Mouse (Mus musculus) 3134 (cell line): ENCODE data around the gene Ace.
A peak's percentile ranks its signal among the peaks of the same experiment; 100 is the strongest.

Source experiments
- DNase-seq: peaks from one replicate; pipeline ENCODE4 v3.0.0-alpha.2; 2011; ENCODE audit warnings: low spot score; ENCODE audit not compliant: insufficient read length; ENCODE audit errors: extremely low read depth

Gene Ace

GRCm38 (mm10) chr11:105944770-105945672, 22.7 kb upstream of the Ace start:
- no peak for DNase-seq

DNA sequence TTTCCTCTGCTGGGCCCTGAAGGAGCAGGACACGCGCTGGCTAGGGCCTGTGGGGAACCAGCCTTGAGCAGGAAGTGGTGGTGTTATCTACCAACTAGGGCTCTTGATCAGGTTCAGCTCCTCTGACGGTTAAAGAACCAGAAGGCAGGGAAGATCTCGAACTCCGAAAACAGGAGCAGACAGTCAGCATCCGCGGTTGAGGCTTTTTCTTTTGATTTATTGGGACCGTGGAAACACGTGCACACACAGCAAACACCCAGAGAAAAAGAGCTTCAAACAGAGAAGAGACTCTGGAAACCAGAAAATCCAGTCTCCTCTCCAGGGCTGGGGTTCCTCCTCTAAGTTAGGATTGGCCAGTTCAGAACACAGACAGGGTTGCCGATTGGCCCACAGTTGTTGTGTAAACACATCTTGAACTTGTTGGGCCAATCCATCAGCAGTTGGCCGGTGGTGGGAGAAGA, 21.0 kb upstream of the Ace start:
- no peak for DNase-seq

DNA sequence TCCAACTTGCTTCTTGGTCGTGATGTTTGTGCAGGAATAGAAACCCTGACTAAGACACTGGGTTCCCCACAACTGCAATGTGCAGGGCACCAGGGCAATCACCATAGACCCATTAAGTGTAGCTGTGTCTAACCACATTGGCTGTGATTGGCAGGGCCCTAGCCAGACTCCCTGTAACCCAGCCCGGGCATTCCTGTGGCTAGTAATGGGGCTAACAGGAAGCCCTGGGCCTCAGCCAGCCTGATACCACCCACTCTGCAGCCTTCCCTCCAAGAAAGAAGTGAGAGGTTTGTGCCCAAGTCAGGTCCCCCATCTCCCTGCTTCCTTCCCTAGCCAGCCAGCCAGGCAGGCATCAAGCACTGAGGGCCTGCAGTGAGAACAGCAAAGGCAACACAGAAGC, 19.5 kb upstream of the Ace start:
- peak; percentile 60 for DNase-seq

- DNase-seq = no peak
Observed at GRCm38 (mm10) chr11:105950519-105950918, 17.2 kb upstream of the Ace start.

DNA sequence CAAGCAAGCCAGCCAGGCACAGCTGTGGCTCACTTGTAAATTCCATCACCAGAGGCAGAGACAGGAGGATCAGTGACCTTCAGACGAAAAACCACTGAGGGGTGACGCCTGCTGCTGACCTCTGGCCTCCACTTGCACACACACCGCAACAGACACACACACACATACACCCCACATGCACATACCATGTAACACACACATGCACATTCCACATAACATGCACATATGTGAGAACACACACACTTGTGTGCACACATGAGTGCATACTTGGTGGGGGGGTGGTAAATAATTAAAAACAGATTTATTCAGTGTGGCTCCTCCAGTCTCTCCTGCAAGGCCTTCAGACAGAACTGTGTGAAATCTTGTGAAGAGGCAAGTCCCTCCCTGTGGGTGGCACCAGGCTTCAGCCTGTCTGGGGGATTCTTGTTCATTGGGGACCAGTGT, 16.1 kb upstream of the Ace start:
- no peak for DNase-seq

- no peak for DNase-seq
Observed at GRCm38 (mm10) chr11:105952111-105952510, 15.6 kb upstream of the Ace start.

GRCm38 (mm10) chr11:105952911-105953386, 14.8 kb upstream of the Ace start, which contains the start of gene Cyb561:
Cyb561 (minus strand) TSS chr11:105953336.
- DNase-seq = peak; percentile 30

DNA sequence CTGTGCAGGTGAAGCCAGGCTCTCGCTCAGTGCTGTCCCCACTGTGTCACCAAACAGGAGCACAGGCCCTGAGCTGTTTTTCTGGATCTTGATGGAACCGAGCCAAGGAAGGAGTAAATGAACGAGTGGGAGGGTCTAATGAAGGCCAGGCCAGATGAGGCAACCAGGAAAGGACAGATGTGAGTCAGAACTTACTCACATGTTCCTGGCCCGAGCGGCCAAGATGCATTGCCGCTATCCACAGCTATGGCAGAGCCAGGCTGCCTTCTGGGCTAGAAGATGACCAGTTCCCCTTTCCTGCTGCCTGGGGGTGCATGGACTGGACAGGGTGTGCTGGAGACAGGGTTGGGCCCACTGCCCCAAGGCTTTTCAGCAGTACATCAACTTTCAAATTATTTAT, 14.3 kb upstream of the Ace start:
- peak; percentile 85 for DNase-seq

- DNase-seq = no peak
Observed at GRCm38 (mm10) chr11:105955815-105956430, 11.8 kb upstream of the Ace start.

- DNase-seq = no peak
Observed at GRCm38 (mm10) chr11:105957501-105957900, 10.2 kb upstream of the Ace start.

- no peak for DNase-seq
Observed at GRCm38 (mm10) chr11:105958566-105958965, 9.2 kb upstream of the Ace start.

- DNase-seq = peak; percentile 38
Observed at GRCm38 (mm10) chr11:105959355-105959754, 8.4 kb upstream of the Ace start.

GRCm38 (mm10) chr11:105964691-105965090, 3.1 kb upstream of the Ace start:
- DNase-seq = no peak

DNA sequence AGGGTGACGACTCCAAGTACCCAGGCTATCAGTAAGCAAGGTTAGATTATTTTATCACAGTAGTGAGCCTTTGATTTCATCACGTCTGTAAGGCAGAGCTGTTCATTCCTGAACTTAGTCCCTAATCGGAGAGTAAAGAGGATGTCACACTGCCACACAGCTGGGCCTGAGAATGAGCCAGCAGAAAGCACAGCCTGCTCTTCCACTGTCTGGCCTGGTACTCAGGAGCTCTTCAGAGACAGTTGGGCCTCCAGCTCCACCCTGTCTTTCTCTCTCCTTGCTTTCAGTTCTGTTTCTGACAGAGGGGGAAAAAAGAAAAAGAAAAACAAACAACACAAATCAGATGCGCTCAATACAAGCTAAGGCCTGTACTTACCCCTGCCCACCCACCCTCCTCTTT, 1.5 kb upstream of the Ace start:
- no peak for DNase-seq

- no peak for DNase-seq
Observed at GRCm38 (mm10) chr11:105968948-105969347, 1.2 kb downstream of the Ace start.

GRCm38 (mm10) chr11:105969516-105969915, 1.8 kb downstream of the Ace start:
- no peak for DNase-seq

- DNase-seq = no peak
Observed at GRCm38 (mm10) chr11:105974593-105974992, 6.8 kb downstream of the Ace start.

GRCm38 (mm10) chr11:105975050-105975449, 7.3 kb downstream of the Ace start:
- no peak for DNase-seq

- DNase-seq = no peak
Observed at GRCm38 (mm10) chr11:105975636-105976035, 7.9 kb downstream of the Ace start.

DNA sequence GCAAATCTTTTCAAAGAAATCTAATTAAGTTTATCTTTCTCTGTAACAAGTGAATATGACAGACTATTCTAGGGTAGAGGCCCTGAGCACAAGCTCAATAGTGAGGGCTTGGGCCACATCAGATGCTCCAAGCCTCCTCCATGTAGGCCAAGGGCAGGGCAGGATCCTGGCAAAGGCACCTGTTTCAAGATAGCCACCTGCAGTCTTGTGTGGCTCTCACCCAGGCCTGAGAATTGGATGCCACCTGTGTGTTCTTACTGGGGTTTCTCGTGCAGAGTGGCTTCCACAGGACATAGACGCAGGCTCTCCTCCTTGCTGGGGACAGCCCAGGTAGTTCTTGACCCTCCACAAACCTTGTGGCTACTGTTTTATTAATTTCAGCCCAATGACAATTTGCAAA, 10.5 kb downstream of the Ace start:
- DNase-seq = no peak

DNA sequence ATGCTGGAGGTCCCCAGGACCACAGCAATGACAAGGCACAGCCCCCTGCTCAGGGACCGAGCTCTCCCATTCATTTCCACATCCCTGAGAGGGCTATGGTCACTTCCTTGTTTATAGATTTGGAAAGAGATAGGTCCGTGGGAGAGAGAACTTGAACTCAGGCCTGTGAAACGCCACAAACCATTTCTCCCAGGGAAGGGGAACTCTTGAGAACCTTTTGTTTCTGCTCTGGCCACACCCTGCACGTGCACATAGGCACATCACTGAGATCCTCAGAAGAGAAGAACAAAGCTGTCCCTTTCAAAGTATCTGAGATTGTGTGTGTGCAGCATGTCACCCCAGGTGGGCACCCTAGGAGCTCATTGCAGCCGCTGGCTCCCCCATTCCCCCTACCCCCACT, 10.9 kb downstream of the Ace start:
- no peak for DNase-seq

- no peak for DNase-seq
Observed at GRCm38 (mm10) chr11:105984452-105984851, 16.7 kb downstream of the Ace start.
